Mouse (Mus musculus) lung, postnatal 0 days (tissue): ENCODE measurements around the gene Adam15.

Experiments used
- CTCF ChIP-seq: IDR thresholded peaks from 2 replicates; pipeline ENCODE4 v1.5.1; 2016; ENCODE audit warnings: antibody characterized with exemption, mild to moderate bottlenecking
- EP300 ChIP-seq: IDR thresholded peaks from 2 replicates; pipeline ENCODE4 v1.6.1; 2016; ENCODE audit warnings: antibody characterized with exemption, mild to moderate bottlenecking, control low read depth

- no peak for TF ChIP-seq CTCF
- no peak for TF ChIP-seq EP300
Measured at GRCm38 (mm10) chr3:89382950-89383349, 33.2 kb upstream of the Adam15 start.
